Mouse (Mus musculus) forebrain, embryonic 16.5 days (tissue): ENCODE data around the gene Gm16440. TPM values are rescaled to one million over a fixed set of nuclear protein-coding genes. Genes with fewer than 3 reads are reported as not detected.
"Not testable (repeated sequence)": the region's sequence is repeated elsewhere in the genome, so short reads cannot be mapped to it uniquely, and the experiment has no call there.

ENCODE experiments used
- ATAC-seq: fragments of 200-750 bp; cut with Nextera tagmentation; 2 replicates; pipeline ENCODE4 v1.8.0; 2017; ENCODE audit warnings: mild to moderate bottlenecking, moderate library complexity
- H3K27ac ChIP-seq: fragments of 300-500 bp; sonication (generic); 2 replicates; pipeline ENCODE4 v1.5.1; 2014; ENCODE audit warnings: low read length, control low read depth
- H3K27me3 ChIP-seq: fragments of 300-500 bp; sonication (generic); replicated peaks from 2 replicates; pipeline ENCODE4 v1.6.1; 2014; ENCODE audit warnings: low read length; ENCODE audit not compliant: control insufficient read depth, insufficient read depth
- H3K36me3 ChIP-seq: fragments of 300-500 bp; sonication (generic); 2 replicates; pipeline ENCODE4 v1.6.1; 2014; ENCODE audit not compliant: control insufficient read depth, insufficient read depth
- H3K4me1 ChIP-seq: fragments of 300-500 bp; sonication (generic); replicated peaks from 2 replicates; pipeline ENCODE4 v1.6.1; 2014; ENCODE audit warnings: low read length; ENCODE audit not compliant: control insufficient read depth, insufficient read depth
- H3K4me2 ChIP-seq: fragments of 300-500 bp; sonication (generic); 2 replicates; pipeline ENCODE4 v1.6.1; 2014; ENCODE audit warnings: mild to moderate bottlenecking, low read length, control low read depth
- H3K4me3 ChIP-seq: fragments of 300-500 bp; sonication (generic); replicated peaks from 2 replicates; pipeline ENCODE4 v1.5.1; 2014; ENCODE audit warnings: mild to moderate bottlenecking, low read length, control low read depth
- H3K9ac ChIP-seq: fragments of 300-500 bp; sonication (generic); replicated peaks from 2 replicates; pipeline ENCODE4 v1.6.1; 2014; ENCODE audit warnings: low read depth, low read length, control low read depth
- H3K9me3 ChIP-seq: fragments of 300-500 bp; sonication (generic); 2 replicates; pipeline ENCODE4 v1.6.1; 2016; ENCODE audit warnings: low read length; ENCODE audit not compliant: control insufficient read depth
- WGBS: fragments of 180-500 bp; shearing (Covaris S2); extraction: QIAGEN DNeasy Blood & Tissue Kit; methylation state at CpG from one replicate; pipeline ENCODE4 v1.1.7; 2014; 5-methylcytosine and 5-hydroxymethylcytosine counted together
- polyA plus RNA-seq: library from polyadenylated mRNA; unstranded; fragments of >200 nt; fragmentation: Nextera tagmentation; extraction: Ambion mirVana; gene quantifications from 2 replicates; pipeline ENCODE4 v1.2.1, GENCODE M21; 2015

Gene Gm16440
- polyA plus RNA-seq, result not detected in 2 replicates

DNA sequence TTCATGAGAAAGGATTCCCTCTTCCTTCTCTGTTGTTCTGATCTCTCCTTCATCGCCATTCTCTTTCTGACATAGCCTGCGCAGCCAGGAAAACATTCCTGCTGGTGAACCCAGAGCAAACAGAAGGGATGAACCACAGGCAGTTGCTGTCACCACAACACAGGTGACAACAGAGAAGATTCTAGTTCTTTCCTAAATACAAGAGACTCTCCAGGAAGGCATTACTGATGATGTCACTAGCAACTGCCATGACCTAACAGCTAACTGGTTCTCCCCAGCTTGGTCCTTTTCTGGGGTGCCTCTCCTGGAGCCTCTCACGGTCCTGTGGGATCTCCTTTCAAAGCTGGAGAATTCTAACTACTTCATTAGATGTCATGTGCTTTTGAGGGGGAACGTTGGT is at the start of gene Gm16440:
Gene Gm16440 (minus strand): TSS at position 101 of the 400 bp plus-strand sequence.
- not testable (repeated sequence) for H3K27ac ChIP-seq, H3K9me3 ChIP-seq, H3K4me2 ChIP-seq, H3K4me1 ChIP-seq, ATAC-seq, H3K9ac ChIP-seq, H3K4me3 ChIP-seq, H3K27me3 ChIP-seq, H3K36me3 ChIP-seq
- WGBS, result 85% methylated on average over 2 of the region's 4 CpGs

DNA sequence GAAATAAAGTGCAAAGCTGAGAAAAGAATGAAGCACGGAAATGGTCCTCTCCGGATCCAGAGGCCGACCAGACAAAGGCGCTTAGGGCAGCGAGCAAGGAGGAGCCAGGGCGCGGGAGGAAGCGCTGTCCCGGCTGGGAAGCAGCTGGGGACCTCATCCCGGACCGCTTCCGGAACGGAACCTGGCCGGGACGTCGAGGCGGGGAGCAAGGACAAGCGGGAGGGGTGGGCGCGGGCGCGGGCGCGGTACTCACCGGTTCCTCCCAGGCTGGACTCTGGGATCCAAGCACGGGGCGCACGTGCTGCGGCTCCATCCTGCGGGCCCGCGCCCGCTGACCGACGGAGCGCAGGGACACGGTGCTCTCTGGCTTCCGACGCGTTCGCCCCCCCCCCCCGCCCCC is 36.6 kb upstream of the Gm16440 start:
- H3K4me1 ChIP-seq, H3K27ac ChIP-seq, ATAC-seq, H3K4me2 ChIP-seq, H3K9me3 ChIP-seq, H3K36me3 ChIP-seq, H3K27me3 ChIP-seq, H3K9ac ChIP-seq, H3K4me3 ChIP-seq: not testable (repeated sequence)
- 12% methylated on average over 9 of the region's 42 CpGs for WGBS

DNA sequence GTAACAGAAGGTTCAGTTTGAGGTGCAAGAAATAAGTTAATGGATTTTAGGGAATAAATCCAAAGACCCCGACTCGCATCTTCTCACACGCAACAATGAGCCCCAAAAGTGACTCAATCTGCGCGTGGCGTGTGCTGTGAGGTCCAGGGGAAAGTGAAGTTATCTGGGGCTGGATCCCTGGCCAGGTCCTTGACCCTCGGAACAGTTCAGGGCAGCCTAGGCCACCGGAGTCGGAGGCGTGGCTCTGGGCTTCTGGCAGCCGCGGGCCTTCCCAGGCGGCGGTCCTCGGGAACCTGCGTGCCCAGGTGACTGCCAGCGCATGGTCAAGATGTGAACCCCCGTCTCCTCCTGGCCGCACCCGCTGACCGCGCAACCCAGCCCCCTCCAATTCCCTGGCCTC is 36.2 kb upstream of the Gm16440 start:
- H3K4me2 ChIP-seq, result peak overlapping the region; percentile 45
- H3K9me3 ChIP-seq, H3K36me3 ChIP-seq, H3K27me3 ChIP-seq, ATAC-seq, H3K9ac ChIP-seq, H3K27ac ChIP-seq, H3K4me1 ChIP-seq: not testable (repeated sequence)
- 19% methylated on average over 22 of the region's 22 CpGs for WGBS
- peak overlapping the region; percentile 37 for H3K4me3 ChIP-seq

DNA sequence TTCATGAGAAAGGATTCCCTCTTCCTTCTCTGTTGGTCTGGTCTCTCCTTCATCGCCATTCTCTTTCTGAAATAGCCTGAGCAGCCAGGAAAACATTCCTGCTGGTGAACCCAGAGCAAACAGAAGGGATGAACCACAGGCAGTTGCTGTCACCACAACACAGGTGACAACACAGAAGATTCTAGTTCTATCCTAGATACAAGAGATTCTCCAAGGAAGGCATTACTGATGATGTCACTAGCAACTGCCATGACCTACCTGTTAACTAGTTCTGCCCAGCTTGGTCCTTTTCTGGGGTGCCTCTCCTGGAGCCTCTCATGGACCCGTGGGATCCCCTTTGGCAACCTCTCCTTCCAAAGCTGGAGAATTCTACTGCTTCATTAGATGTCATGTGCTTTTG is 22.3 kb upstream of the Gm16440 start, which contains the start of gene Gm3591:
Gene Gm3591 (minus strand): TSS at position 101 of the 400 bp plus-strand sequence.
- not testable (repeated sequence) for H3K36me3 ChIP-seq, ATAC-seq
- WGBS, result no CpG with 5 or more reads among the region's 2 CpGs

DNA sequence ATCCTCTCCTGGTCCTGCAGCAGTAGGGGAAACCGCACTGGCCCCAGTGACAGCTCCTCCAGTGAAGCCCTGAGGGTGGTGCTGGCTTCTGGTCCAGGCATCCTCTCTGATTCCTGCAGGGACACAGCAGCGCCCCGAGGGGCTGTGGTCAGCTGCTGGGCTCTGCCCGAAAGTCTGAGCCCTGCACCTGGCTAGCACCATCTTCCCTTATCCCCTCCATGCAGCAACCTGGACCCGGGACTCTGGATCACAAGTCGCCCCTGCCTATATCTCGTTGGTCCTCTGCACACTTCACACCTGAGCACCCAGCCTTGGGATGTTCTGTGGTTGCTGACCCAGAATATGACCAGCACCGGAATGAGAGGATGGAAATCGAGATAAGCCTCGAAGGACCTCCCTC is 46.5 kb downstream of the Gm16440 start, which contains the start of gene Gm3618:
Gene Gm3618 (minus strand): TSS at position 101 of the 400 bp plus-strand sequence.
- H3K9me3 ChIP-seq, H3K4me2 ChIP-seq, H3K27me3 ChIP-seq, H3K9ac ChIP-seq, H3K4me3 ChIP-seq, H3K27ac ChIP-seq, H3K4me1 ChIP-seq, H3K36me3 ChIP-seq, ATAC-seq: not testable (repeated sequence)
- no CpG with 5 or more reads among the region's 10 CpGs for WGBS

More for the DNA sequence above, 22.3 kb upstream of the Gm16440 start, which contains the start of gene Gm3591:
- H3K27me3 ChIP-seq, H3K4me2 ChIP-seq, H3K9ac ChIP-seq, H3K4me3 ChIP-seq, H3K27ac ChIP-seq, H3K9me3 ChIP-seq, H3K4me1 ChIP-seq: not testable (repeated sequence)

Other genes with a start within 250 kb of the Gm16440 start
- not detected in 2 replicates for gene Gm21560, start 171.0 kb downstream of the Gm16440 start, polyA plus RNA-seq
- 5.8 and 6.5 TPM in 2 replicates for gene Gm3411, start 103.1 kb downstream of the Gm16440 start, polyA plus RNA-seq
- 0.29 TPM in 1 of 2 replicates, not detected in the other for gene Gm21103, start 85.5 kb downstream of the Gm16440 start, polyA plus RNA-seq
- not detected in 2 replicates for gene Gm3618, start 46.6 kb downstream of the Gm16440 start, polyA plus RNA-seq
- gene Gm3591, start 22.2 kb upstream of the Gm16440 start, polyA plus RNA-seq, result 3.1 and 3.6 TPM in 2 replicates
- not detected in 2 replicates for gene Gm3594, start 54.3 kb upstream of the Gm16440 start, polyA plus RNA-seq
- not detected in 2 replicates for gene Gm8356, start 147.0 kb upstream of the Gm16440 start, polyA plus RNA-seq
- 1.0 TPM in 1 of 2 replicates, not detected in the other for gene Gm3629, start 200.3 kb upstream of the Gm16440 start, polyA plus RNA-seq
- 0.37 TPM in 1 of 2 replicates, not detected in the other for gene Gm3460, start 232.1 kb upstream of the Gm16440 start, polyA plus RNA-seq